Mouse (Mus musculus): ENCODE measurements at regions not wholly inside any gene's neighbourhood (a gene's known extent, or its start where the extent isn't known, plus 50 kb on each side); places are given as distances from the start of the nearest gene placed in this dataset.

- Histone ChIP-seq H3K4me1 (replicated peaks) (no peaks in the 10 kb centered on the region), H3K27me3 (replicated peaks) (no peaks in the 10 kb centered on the region), H3K4me3 (replicated peaks) (peak overlapping the region; percentile 13; the same call in 1 of the 2 replicates), H3K36me3 (no peaks in the 10 kb centered on the region), H3K9me3 (no peaks in the 10 kb centered on the region), H3K9ac (no peak overlapping the region), H3K4me2 (replicated peaks) (peak overlapping the region; percentile 48), H3K27ac (no peak overlapping the region)
- WGBS, result 36% methylated on average over 16 of the region's 16 CpGs
- ATAC-seq, result peak; percentile 86
Measured at GRCm38 (mm10) chr15:56046679-56047532, 1430.5 kb downstream of the Slc22a22 start.

- no peak overlapping the region for H3K4me2 ChIP-seq (replicated peaks)
- WGBS, result 83% methylated on average over 10 of the region's 10 CpGs
- no peak for ATAC-seq
Measured at GRCm38 (mm10) chr15:56045510-56046245, 1431.7 kb downstream of the Slc22a22 start.

GRCm38 (mm10) chr15:56043282-56043681, 1434.1 kb downstream of the Slc22a22 start:
- 68% methylated on average over 4 of the region's 4 CpGs for WGBS
- H3K4me1 ChIP-seq (replicated peaks), result no peaks in the 10 kb centered on the region
- no peaks in the 10 kb centered on the region for H3K36me3 ChIP-seq
- no peak for ATAC-seq
- no peak overlapping the region for H3K9ac ChIP-seq
- no peaks in the 10 kb centered on the region for H3K9me3 ChIP-seq
- H3K4me3 ChIP-seq (replicated peaks), result no peak overlapping the region
- no peak overlapping the region for H3K27ac ChIP-seq
- H3K27me3 ChIP-seq (replicated peaks), result no peaks in the 10 kb centered on the region
- H3K4me2 ChIP-seq (replicated peaks), result no peak overlapping the region

More at GRCm38 (mm10) chr15:56045510-56046245, 1431.7 kb downstream of the Slc22a22 start:
- Histone ChIP-seq H3K27me3 (replicated peaks) (no peaks in the 10 kb centered on the region), H3K36me3 (no peaks in the 10 kb centered on the region), H3K9ac (no peak overlapping the region), H3K4me1 (replicated peaks) (no peaks in the 10 kb centered on the region), H3K9me3 (no peaks in the 10 kb centered on the region), H3K27ac (no peak overlapping the region), H3K4me3 (replicated peaks) (no peak overlapping the region)

- H3K27ac ChIP-seq, result no peak overlapping the region
- H3K4me2 ChIP-seq (replicated peaks), result no peak overlapping the region
- ATAC-seq, result no peak
Measured at GRCm38 (mm10) chr15:56042449-56042848, 1435.0 kb downstream of the Slc22a22 start.

GRCm38 (mm10) chr15:56030007-56030406, 1447.4 kb downstream of the Slc22a22 start:
- Histone ChIP-seq H3K4me3 (replicated peaks) (no peak overlapping the region), H3K36me3 (no peaks in the 10 kb centered on the region), H3K9ac (no peak overlapping the region), H3K27ac (no peak overlapping the region), H3K4me1 (replicated peaks) (no peaks in the 10 kb centered on the region), H3K27me3 (replicated peaks) (no peaks in the 10 kb centered on the region), H3K4me2 (replicated peaks) (no peak overlapping the region), H3K9me3 (no peaks in the 10 kb centered on the region)
- no peak for ATAC-seq
- 90% methylated on average over 2 of the region's 2 CpGs for WGBS

More at GRCm38 (mm10) chr15:56042449-56042848, 1435.0 kb downstream of the Slc22a22 start:
- H3K27me3 ChIP-seq (replicated peaks), result no peaks in the 10 kb centered on the region
- H3K4me1 ChIP-seq (replicated peaks), result no peaks in the 10 kb centered on the region
- H3K36me3 ChIP-seq, result no peaks in the 10 kb centered on the region
- H3K9me3 ChIP-seq, result 0 out of 2 replicates have a peak, but pooled peaks cover 3% of the 10 kb centered on the region
- H3K4me3 ChIP-seq (replicated peaks), result no peak overlapping the region
- H3K9ac ChIP-seq, result no peak overlapping the region

- Histone ChIP-seq H3K4me1 (replicated peaks) (no peaks in the 10 kb centered on the region), H3K9me3 (no peaks in the 10 kb centered on the region), H3K9ac (no peak overlapping the region), H3K27me3 (replicated peaks) (no peaks in the 10 kb centered on the region), H3K4me2 (replicated peaks) (no peak overlapping the region), H3K4me3 (replicated peaks) (no peak overlapping the region), H3K27ac (no peak overlapping the region), H3K36me3 (no peaks in the 10 kb centered on the region)
- ATAC-seq, result no peak
- 27% methylated on average over 5 of the region's 5 CpGs for WGBS
Measured at GRCm38 (mm10) chr15:56027197-56027818, 1450.1 kb downstream of the Slc22a22 start.

- Histone ChIP-seq H3K9me3 (no peaks in the 10 kb centered on the region), H3K27me3 (replicated peaks) (no peaks in the 10 kb centered on the region), H3K4me3 (replicated peaks) (no peak overlapping the region), H3K4me2 (replicated peaks) (no peak overlapping the region), H3K4me1 (replicated peaks) (no peaks in the 10 kb centered on the region), H3K9ac (no peak overlapping the region), H3K27ac (no peak overlapping the region), H3K36me3 (no peaks in the 10 kb centered on the region)
- no peak for ATAC-seq
- WGBS, result 58% methylated on average over 1 of the region's 1 CpGs
Measured at GRCm38 (mm10) chr15:56024705-56025104, 1452.7 kb downstream of the Slc22a22 start.

- no peaks in the 10 kb centered on the region for H3K9me3 ChIP-seq
- H3K36me3 ChIP-seq, result no peaks in the 10 kb centered on the region
- no peaks in the 10 kb centered on the region for H3K27me3 ChIP-seq (replicated peaks)
- no peak overlapping the region for H3K27ac ChIP-seq
- ATAC-seq, result no peak
- WGBS, result 75% methylated on average over 5 of the region's 5 CpGs
- H3K4me1 ChIP-seq (replicated peaks), result no peaks in the 10 kb centered on the region
- no peak overlapping the region for H3K9ac ChIP-seq
- no peak overlapping the region for H3K4me2 ChIP-seq (replicated peaks)
- no peak overlapping the region for H3K4me3 ChIP-seq (replicated peaks)
Measured at GRCm38 (mm10) chr15:56023862-56024484, 1453.5 kb downstream of the Slc22a22 start.

- Histone ChIP-seq H3K9me3 (no peaks in the 10 kb centered on the region), H3K4me1 (replicated peaks) (no peaks in the 10 kb centered on the region), H3K4me2 (replicated peaks) (no peak overlapping the region), H3K27me3 (replicated peaks) (no peaks in the 10 kb centered on the region), H3K36me3 (no peaks in the 10 kb centered on the region), H3K9ac (no peak overlapping the region), H3K4me3 (replicated peaks) (no peak overlapping the region), H3K27ac (no peak overlapping the region)
- 90% methylated on average over 4 of the region's 4 CpGs for WGBS
- no peak for ATAC-seq
Measured at GRCm38 (mm10) chr15:56022315-56022714, 1455.1 kb downstream of the Slc22a22 start.

GRCm38 (mm10) chr15:56018141-56018540, 1459.3 kb downstream of the Slc22a22 start:
- H3K27ac ChIP-seq, result no peak overlapping the region
- H3K36me3 ChIP-seq, result no peaks in the 10 kb centered on the region
- H3K27me3 ChIP-seq (replicated peaks), result no peaks in the 10 kb centered on the region
- no peaks in the 10 kb centered on the region for H3K4me1 ChIP-seq (replicated peaks)
- no peak overlapping the region for H3K9ac ChIP-seq
- no peak overlapping the region for H3K4me2 ChIP-seq (replicated peaks)
- 79% methylated on average over 1 of the region's 1 CpGs for WGBS
- ATAC-seq, result no peak
- H3K9me3 ChIP-seq, result no peaks in the 10 kb centered on the region
- no peak overlapping the region for H3K4me3 ChIP-seq (replicated peaks)

GRCm38 (mm10) chr15:56017561-56017960, 1459.9 kb downstream of the Slc22a22 start:
- no peaks in the 10 kb centered on the region for H3K27me3 ChIP-seq (replicated peaks)
- H3K4me2 ChIP-seq (replicated peaks), result no peak overlapping the region
- ATAC-seq, result no peak
- no peak overlapping the region for H3K9ac ChIP-seq
- no peak overlapping the region for H3K27ac ChIP-seq
- 80% methylated on average over 1 of the region's 1 CpGs for WGBS
- H3K4me3 ChIP-seq (replicated peaks), result no peak overlapping the region
- no peaks in the 10 kb centered on the region for H3K9me3 ChIP-seq
- H3K36me3 ChIP-seq, result no peaks in the 10 kb centered on the region
- H3K4me1 ChIP-seq (replicated peaks), result no peaks in the 10 kb centered on the region

GRCm38 (mm10) chr15:56016070-56016469, 1461.4 kb downstream of the Slc22a22 start:
- Histone ChIP-seq H3K27ac (no peak overlapping the region), H3K27me3 (replicated peaks) (no peaks in the 10 kb centered on the region), H3K9me3 (no peaks in the 10 kb centered on the region), H3K4me2 (replicated peaks) (no peak overlapping the region), H3K4me3 (replicated peaks) (no peak overlapping the region), H3K36me3 (no peaks in the 10 kb centered on the region), H3K4me1 (replicated peaks) (no peaks in the 10 kb centered on the region), H3K9ac (no peak overlapping the region)
- WGBS, result 84% methylated on average over 1 of the region's 1 CpGs
- no peak for ATAC-seq
